Comparison of ENCODE assay signal across 8 mouse cellular contexts in genomic region chr11:69662967-69663671, GRCm38 (mm10). TPM values are rescaled to one million over a fixed set of nuclear protein-coding genes. Genes with fewer than 3 reads are reported as not detected.
DNase-seq lines count a peak whose midpoint lies in the region; ATAC-seq lines count a peak whose summit lies in the region.

No protein-coding gene starts in this region.

- ATAC-seq in hindbrain, embryonic 11.5 days (ENCODE audit: low FRiP score) = peak; percentile 28
- peak; percentile 60 for ATAC-seq in midbrain, embryonic 13.5 days

- H3K9me3 ChIP-seq in hindbrain, embryonic 11.5 days (ENCODE audit: control insufficient read depth, low read length) = no peaks in the 10 kb centered on the region
- no peaks in the 10 kb centered on the region for H3K9me3 ChIP-seq in midbrain, embryonic 13.5 days

- WGBS in hindbrain, embryonic 11.5 days = 70% methylated on average over 13 of the region's 13 CpGs
- WGBS in midbrain, embryonic 13.5 days = 71% methylated on average over 13 of the region's 13 CpGs

- H3K27me3 ChIP-seq in hindbrain, embryonic 11.5 days (ENCODE audit: control insufficient read depth, insufficient read depth, low read length) = no peaks in the 10 kb centered on the region
- no peaks in the 10 kb centered on the region for H3K27me3 ChIP-seq in midbrain, embryonic 13.5 days

- H3K4me2 ChIP-seq in hindbrain, embryonic 11.5 days (replicated peaks; ENCODE audit: low read depth, low read length) = peak overlapping the region; percentile 38
- peak overlapping the region; percentile 61 for H3K4me2 ChIP-seq in midbrain, embryonic 13.5 days (replicated peaks)

- peak; percentile 38 for DNase-seq in kidney, adult 11 months
- DNase-seq in kidney, postnatal 4 days = no peak
- DNase-seq in adipocyte (ENCODE audit: low spot score) = peak; percentile 56
- no peak for DNase-seq in hindbrain, embryonic 11.5 days (ENCODE audit: low spot score)
- no peak for DNase-seq in T-cell, adult 2 months (ENCODE audit: low spot score)
- no peak for DNase-seq in thymus, postnatal 14 days
- no peak for DNase-seq in lung, postnatal 10 days

- H3K27ac ChIP-seq in hindbrain, embryonic 11.5 days (ENCODE audit: low read depth, low read length) = peak overlapping the region; percentile 79
- peak overlapping the region; percentile 95 for H3K27ac ChIP-seq in midbrain, embryonic 13.5 days

- H3K4me1 ChIP-seq in hindbrain, embryonic 11.5 days (replicated peaks; ENCODE audit: control insufficient read depth, insufficient read depth, low read length) = peaks cover 4% of the 10 kb centered on the region; the same call in 1 of the 2 replicates
- peaks cover 28% of the 10 kb centered on the region for H3K4me1 ChIP-seq in midbrain, embryonic 13.5 days (replicated peaks)

- peak overlapping the region; percentile 8; the same call in 1 of the 2 replicates for H3K9ac ChIP-seq in hindbrain, embryonic 11.5 days (ENCODE audit: low read depth, low read length)
- peak overlapping the region; percentile 48 for H3K9ac ChIP-seq in midbrain, embryonic 13.5 days (replicated peaks)

- H3K36me3 ChIP-seq in hindbrain, embryonic 11.5 days (ENCODE audit: control insufficient read depth, insufficient read depth, low read length) = peaks cover 10% of the 10 kb centered on the region
- H3K36me3 ChIP-seq in midbrain, embryonic 13.5 days = peaks cover 60% of the 10 kb centered on the region

- peak overlapping the region; percentile 50; the same call in 1 of the 2 replicates for H3K4me3 ChIP-seq in hindbrain, embryonic 11.5 days (ENCODE audit: low read depth, low read length)
- peak overlapping the region; percentile 56 for H3K4me3 ChIP-seq in midbrain, embryonic 13.5 days (replicated peaks)

RNA-seq across cellular contexts. Expression of gene Mpdu1, which starts 0.7 kb away (rescaled TPM):
- polyA plus RNA-seq in hindbrain, embryonic 11.5 days (2014; fragmentation: Nextera tagmentation; extraction: Ambion mirVana) = 28.0 and 45.3 TPM in 2 replicates
- polyA plus RNA-seq in midbrain, embryonic 13.5 days (2015; fragmentation: Nextera tagmentation; extraction: Ambion mirVana) = 103 and 104 TPM in 2 replicates

RNA-seq across cellular contexts. Expression of gene Cd68, which starts 2.8 kb away (rescaled TPM):
- 8.2 and 8.7 TPM in 2 replicates for polyA plus RNA-seq in hindbrain, embryonic 11.5 days (2014; fragmentation: Nextera tagmentation; extraction: Ambion mirVana)
- polyA plus RNA-seq in midbrain, embryonic 13.5 days (2015; fragmentation: Nextera tagmentation; extraction: Ambion mirVana) = 6.1 and 7.3 TPM in 2 replicates

RNA-seq across cellular contexts. Expression of gene Sox15, which starts 8.0 kb away (rescaled TPM):
- polyA plus RNA-seq in hindbrain, embryonic 11.5 days (2014; fragmentation: Nextera tagmentation; extraction: Ambion mirVana) = not detected in 2 replicates
- 0.31 TPM in 1 of 2 replicates, not detected in the other for polyA plus RNA-seq in midbrain, embryonic 13.5 days (2015; fragmentation: Nextera tagmentation; extraction: Ambion mirVana)

RNA-seq across cellular contexts. Expression of gene Eif4a1, which starts 9.1 kb away (rescaled TPM):
- 891 and 905 TPM in 2 replicates for polyA plus RNA-seq in hindbrain, embryonic 11.5 days (2014; fragmentation: Nextera tagmentation; extraction: Ambion mirVana)
- polyA plus RNA-seq in midbrain, embryonic 13.5 days (2015; fragmentation: Nextera tagmentation; extraction: Ambion mirVana) = 581 and 595 TPM in 2 replicates

RNA-seq across cellular contexts. Expression of gene Senp3, which starts 18.8 kb away (rescaled TPM):
- 85.8 and 101 TPM in 2 replicates for polyA plus RNA-seq in hindbrain, embryonic 11.5 days (2014; fragmentation: Nextera tagmentation; extraction: Ambion mirVana)
- 101 and 103 TPM in 2 replicates for polyA plus RNA-seq in midbrain, embryonic 13.5 days (2015; fragmentation: Nextera tagmentation; extraction: Ambion mirVana)

Comparison
In these comparisons a context has a peak if more than half of its experiments do, and no peak if none do; other contexts are left out.
1. DNase-seq: peak in kidney, adult 11 months (single experiment) and adipocyte (single experiment); none in kidney, postnatal 4 days (0 of 2), hindbrain, embryonic 11.5 days (single experiment), T-cell, adult 2 months (single experiment), thymus, postnatal 14 days (single experiment) and lung, postnatal 10 days (single experiment).